Mouse (Mus musculus): ENCODE measurements around the gene Dnaaf3.

The Dnaaf3 gene

DNA sequence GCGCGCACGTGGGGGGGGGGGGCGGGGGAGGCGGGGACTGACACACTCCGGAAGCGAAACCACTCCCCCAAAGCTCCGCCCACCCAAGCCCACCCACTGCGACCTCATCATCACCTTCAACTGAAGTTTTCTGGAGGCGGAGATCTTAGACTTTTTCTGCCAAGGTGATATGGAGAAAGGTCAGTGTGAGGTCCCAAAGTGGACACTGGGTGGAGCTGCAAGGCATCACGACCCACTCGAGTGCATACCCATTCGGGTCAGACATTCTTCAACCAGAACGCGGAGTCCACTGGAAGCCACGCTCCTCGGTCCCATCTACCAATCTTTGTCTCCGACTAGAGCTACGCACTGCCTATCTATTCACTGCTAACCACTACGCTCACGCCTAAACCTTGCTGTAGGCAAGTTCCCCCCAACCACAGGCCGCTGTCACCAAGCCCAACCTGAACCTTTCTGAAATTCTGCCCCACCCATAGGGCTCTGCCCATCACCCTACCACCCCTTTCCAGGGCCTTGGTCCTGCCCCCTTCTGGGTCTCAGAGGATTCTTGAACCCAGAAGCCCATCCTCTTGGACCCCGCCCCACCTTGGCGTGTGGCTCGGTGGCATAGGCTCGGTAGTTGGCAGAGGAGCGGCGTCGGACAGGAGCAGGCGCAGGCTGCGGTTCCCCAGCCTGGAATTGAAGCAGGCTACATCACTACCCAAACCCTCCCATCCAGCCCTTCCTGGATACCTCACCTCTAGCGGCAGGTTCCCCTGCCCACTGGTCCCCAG lies 10.8 kb downstream of the Dnaaf3 start:
- DNase-seq (ENCODE audit: low spot score): peak; percentile 12

DNA sequence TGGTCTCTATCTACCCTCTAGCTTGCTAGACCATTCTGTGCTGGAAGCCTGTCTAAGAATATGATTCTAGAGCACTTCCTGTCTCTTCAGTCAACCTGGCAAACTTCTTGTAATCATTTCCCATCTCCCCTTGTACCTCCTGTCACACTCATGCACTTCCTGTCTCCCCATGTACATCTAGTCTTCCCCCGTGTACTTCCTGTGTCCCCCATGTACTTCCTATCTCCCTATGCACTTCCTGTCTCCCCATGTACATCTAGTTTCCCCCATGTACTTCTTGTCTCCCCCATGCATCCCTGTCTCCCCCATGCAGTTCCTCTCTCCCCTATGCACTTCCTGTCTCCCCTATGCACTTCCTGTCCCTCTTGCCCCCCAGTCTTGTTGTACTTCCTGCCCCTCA lies 13.8 kb downstream of the Dnaaf3 start:
- no peak for DNase-seq (ENCODE audit: low spot score)

DNA sequence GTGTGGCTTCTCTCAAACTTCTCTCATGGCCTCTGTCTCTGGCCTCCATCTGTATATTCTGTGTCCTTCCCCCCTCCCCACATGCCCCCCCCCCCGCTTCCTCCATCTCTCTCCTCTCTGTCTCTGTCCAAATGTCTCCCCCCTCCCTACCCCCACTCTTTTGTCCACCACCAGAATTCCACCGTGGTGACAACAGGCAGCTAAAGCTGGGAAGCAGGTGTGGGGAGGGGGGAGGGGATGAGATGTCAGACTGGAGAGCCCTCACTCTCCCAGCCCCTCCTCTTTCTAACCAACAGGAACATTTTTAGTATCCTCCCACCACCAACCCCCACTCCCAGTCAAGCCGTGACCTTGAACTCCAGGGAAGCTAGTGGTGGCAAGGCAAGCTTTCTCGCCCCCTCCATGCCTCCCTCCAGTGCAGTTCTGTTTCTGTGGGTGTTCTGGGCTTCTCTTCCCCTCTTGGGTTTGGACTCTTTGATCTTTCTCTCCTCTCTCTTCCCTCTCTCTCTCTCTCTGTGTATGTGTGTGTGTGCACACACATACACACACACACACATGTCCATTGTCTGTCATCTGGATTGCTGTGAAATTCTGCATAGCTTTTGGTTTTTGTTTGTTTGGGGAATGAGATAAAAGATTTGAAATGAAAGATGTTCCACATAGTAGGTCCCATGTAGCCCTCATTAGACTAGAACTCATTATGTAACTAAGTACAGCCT lies 15.8 kb downstream of the Dnaaf3 start, which contains the start of gene Tnnt1:
Gene Tnnt1 (minus strand): TSS at position 51 of the 719 bp plus-strand sequence.
- DNase-seq (ENCODE audit: low spot score): peak; percentile 47

DNA sequence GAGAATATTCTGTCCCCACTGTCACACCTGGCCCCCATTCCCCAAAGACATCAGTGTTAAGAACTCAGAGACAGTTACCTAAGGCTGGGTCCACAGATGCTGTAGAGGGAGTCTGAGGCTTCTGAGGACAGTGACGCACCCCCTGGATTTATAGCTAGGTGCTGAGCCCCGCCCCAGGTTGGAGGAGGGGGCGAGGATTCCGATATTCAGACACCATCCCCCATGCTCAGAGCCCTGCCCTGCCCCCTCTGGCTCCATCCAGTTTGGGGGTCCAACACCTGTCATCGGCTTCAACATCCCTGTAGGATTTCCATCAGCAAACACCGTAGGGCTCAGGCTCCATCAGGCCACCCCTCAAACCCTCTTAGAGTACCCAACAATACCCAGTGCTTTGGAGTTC lies 16.4 kb downstream of the Dnaaf3 start:
- peak; percentile 2 for DNase-seq (ENCODE audit: low spot score)

DNA sequence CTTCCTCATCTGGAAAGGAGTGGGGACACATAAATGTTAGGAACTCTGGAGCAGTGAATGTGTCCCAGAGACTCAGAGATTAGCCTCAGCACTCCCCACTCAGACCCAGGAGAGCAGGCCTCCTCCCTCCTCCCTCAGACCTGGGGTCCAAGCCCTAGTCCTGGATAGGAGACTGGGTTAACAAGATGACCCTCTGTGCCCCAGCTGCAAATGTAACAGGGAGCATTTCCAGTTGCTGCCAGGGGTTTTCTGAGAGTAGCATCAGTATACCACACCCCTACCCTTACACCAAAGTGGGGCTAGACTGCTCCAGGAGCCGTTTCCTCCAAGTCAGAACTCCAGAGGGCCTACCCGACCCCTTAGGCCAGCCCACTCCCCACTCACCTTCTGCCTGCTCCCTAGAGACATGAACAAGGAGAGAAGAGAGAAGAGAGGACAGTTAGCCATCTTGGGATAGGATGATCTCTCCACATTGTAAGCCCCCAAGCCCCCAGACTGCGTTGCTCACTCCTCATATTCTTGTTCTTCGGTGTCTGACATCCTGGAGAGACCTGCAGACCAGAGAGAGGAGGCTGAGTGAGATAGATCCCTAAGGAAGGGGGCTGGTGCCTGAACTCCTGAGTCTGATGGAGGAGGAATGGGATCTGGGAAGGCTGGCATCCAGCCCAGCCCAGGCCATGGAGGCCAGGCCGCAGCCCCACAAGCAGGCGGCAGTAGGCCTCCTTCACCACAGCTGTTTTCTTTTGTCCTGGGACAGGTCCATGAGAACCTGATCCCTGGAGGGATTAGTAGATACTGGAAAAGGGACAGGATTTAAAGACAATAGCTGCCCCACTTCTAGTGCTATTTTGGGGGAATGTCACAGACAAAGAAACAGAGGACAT lies 18.2 kb downstream of the Dnaaf3 start:
- DNase-seq (ENCODE audit: low spot score): no peak

DNA sequence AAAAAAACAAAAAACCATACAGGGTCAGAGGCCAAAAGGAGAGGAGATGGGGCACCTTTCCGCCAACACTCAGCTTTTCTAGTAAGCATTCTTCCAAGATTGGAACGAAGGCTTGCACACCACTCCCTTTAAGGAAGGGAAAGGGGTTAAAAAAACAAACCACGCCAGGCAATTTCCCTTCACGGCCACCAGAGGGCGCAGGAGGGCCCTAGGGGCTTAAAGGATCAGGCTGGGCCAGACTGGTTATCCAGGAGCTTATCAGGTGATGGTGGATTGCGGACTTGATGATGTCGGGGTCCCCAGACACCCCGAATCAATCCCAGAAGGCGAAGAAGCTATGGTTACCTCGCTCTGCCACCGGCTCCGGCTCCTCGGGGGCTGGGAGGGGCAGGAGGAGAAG lies 19.0 kb downstream of the Dnaaf3 start:
- no peak for DNase-seq (ENCODE audit: low spot score)

DNA sequence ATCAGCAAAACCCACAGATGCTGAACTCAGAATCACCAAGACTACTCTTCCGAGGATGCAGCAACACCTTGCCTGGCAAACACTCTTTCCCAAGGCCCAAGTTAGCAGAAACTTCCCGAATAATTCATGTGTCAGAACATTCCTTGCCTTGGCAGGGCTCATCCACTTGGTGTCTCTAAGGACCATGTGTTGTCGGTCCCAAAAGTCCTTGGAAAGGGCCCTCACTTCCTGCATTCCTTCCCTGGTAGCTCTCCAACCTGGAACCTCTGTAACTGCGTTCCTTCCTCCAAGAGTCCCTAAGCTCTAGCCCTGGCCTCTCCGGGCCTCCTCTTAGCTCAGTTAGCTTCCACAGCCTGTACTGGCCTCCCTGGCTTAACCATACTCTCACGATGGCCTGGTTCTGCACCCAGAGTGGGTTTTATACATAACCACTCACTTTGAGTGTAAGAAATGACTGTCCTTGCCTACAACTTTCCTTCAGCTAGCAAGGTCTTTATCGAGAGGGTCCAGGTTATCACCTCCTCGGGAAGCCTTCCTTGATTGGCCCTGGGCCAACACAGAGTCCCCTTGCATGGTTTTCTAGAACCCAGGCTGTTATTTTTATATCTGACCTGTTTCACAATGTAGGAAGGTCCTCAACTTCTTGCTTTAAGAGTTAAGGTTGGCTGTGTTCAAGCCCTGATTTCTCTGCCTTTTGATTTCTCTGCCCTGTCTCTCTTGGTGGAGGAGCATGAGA lies 20.6 kb downstream of the Dnaaf3 start:
- no peak for DNase-seq (ENCODE audit: low spot score)

DNA sequence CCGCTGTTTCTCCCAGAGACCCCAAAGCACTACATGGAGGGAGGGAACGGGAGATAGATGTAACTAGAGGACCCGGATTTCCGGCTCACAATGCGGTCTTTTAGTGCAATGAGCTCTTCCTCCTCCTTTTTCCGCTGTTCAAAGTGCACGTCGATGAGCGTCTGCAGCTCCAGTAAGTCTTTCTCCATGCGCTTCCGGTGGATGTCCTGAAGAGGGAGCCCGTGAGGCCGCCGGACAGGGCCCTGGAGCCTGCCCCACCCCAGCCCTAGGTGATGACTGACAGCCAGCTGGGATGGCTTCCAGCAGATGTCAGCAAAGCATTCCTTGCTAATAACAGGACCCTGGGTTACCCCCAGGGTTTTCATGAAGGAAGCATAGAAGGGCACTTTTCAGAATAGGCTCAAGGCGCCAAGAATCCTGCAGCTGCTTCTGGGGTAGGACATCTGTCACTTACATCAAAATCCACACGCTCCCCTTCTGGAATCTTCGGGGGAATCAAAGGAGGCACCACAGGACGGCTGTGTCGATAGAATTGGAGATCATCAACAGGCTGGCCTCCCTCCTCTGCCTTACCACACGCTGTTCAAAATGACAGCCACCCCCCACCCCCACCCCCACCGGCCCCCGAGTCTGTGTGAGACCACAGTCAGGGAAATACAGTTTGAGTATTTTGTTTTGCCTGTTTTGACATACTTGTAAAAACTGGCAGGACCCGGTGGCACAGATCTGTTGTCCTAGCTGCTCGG lies 22.2 kb downstream of the Dnaaf3 start:
- DNase-seq (ENCODE audit: low spot score): peak; percentile 66

DNA sequence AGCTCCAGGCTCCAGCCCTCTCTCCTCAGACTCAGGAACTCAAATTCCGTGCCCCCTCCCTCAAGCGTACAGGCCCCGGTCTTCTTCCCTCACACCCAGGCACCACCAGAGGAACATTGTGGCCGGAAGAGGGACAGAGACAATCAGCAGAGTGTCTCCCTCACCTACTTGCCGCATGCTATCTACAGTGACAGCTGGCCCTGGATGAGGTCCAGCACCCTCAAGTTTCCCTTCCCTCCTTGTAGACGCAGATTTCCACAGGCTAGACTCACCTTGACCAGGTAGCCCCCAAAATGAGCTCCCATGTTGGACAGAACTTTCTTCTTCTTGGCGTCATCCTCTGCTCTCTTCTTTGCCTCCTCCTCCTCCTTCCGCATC lies 23.5 kb downstream of the Dnaaf3 start:
- DNase-seq (ENCODE audit: low spot score): no peak

DNA sequence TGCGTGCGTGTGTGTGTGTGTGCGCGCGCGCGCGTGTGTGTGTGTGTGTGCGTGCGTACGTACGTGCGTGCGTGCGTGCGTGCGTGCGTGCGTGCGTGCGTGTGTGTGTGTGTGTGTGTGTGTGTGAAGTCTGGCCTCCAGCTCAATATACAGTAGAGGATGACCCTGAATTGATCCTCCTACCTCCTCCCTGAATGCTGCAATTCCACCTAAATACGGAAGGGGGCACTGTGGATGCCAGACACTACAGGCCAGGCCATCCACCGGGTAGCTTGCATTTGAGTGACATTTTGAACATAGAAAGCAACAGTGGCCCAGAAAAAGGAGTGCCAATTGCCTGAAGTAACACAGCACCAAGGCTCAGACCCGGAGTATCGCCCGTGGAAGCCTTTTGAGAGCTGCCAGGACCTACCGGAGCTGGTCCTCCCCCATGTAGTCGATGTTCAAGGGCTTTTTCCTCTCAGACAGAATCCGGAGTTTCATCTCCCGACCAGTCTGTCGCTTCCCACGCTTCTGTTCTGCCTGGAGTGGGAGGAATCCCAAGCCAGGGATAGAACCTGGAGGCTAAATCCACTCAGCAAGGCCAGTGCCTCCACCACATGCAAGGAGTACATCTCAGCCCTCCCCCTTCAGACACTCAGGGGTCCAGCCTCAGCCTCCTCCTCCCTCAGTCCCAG lies 24.1 kb downstream of the Dnaaf3 start:
- DNase-seq (ENCODE audit: low spot score): no peak

DNA sequence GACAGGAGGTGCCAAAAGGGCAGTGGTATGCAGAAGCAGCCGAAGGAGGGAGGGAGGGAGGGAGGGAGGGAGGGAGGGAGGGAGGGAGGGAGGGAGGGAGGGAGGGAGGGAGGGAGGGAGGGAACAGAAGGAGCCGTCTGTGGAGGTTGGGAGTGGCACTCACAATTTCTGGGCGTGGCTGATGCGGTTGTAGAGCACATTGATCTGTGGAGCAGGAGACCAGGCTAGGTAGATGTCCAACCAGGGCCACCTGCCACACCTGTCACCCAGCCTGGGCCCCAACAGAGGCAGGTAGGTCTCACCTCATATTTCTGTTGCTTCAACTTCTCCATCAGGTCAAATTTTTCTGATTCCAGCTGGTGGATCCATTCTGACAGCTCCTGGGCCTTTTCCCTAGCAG lies 25.0 kb downstream of the Dnaaf3 start:
- no peak for DNase-seq (ENCODE audit: low spot score)

DNA sequence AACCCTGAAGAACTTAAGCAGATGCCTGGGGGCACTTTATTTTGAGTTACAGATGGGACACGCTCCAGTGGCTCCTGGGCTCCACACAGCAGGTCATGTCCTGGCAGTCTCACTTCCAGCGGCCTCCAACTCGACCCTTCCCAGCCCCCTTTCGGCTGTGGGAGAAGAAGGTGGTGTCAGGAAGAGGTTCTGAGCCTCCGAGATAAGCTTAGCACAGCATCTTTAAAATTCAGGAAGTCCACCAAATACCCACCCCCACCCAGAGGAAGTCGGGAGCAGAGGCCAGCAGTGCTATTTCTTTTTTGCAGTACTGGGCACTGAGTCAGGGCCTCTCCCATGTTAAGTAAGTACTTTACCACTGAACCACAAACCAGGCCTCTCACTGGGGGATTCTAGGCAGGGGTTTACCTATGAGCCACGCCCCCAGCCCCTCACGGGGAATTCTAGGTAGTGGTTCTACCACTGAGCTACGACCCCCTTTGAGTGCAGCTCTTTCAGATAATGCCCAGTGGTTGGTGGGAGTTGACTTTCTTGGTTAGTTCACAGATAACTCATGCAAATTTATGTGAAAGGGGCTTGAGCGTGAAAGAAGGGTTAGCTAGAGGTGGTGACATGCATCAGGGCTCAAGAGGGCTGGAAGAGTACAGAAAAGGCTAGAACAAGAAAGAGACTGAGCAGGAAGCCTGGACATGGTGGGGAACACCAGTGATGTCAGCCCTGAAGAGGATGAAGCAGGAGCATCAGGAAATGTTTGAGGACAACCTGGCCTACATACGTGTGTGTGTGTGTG lies 27.4 kb downstream of the Dnaaf3 start:
- DNase-seq (ENCODE audit: low spot score): no peak

DNA sequence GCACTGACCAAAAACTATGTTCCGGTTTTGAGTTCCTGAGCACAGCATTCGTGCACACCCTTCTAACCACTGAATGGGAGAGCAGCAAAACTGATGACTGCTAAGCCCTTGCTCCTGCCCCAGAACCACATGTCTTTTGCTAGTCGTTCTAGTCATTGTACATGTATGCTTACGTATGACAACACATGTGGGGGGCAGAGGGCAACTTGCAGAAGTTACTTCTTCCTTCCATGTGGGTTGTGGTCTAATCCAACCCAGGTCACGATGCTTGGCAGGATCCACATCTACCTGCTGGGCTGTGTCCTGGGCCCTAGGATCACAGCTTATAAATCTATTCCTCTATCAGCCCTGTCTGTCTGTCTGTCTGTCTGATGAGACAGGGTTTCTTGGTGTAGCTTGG lies 28.4 kb downstream of the Dnaaf3 start:
- DNase-seq (ENCODE audit: low spot score): no peak

DNA sequence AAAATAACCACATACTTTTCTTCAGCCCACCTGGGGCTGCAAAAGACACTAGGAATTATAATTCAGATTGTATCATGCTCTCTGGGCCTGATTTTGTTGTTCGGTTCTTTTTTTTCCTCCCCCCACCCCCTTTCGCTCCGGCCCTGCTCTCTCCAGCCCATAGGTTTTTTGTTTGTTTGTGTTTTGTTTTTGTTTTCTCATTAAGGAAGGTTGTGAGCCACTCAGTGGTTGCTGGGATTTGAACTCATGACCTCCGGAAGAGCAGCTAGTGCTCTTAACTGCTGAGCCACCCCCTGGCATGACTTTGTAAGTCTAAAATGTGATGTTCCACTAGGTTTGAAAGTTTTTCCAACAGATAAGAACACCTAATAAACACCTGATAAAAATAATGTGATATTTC lies 29.2 kb downstream of the Dnaaf3 start:
- DNase-seq (ENCODE audit: low spot score): no peak

DNA sequence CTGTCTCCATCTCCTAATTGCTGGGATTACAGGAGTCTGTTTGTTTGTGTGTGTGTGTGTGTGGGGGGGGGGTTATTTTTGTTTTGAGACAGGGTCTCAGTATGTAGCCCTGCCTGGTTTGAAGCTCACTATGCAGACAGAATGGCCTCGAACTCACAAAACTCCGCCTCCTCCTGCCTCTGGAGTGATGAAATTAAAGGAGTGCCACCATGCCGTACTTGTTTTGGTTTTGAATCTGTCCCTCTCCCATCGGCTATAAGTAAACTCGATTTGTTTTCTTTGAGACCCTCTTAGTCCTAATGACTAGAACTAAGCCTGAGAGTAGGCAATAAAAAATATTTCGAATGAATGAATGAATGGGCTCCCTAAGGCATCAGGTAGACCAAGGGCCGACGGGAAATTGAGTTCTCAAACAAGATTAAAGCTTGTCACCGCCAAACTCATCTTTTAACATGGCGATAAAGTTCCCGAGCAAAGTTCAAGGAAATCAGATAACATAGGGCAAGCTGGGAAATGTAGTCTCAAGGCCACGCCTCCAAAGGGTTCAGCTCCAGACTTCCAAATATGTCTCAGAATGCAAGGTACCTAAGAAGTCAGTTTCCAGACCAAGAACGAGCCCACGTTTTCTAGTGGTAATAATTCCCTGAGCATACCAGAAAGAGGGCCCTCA lies 29.7 kb downstream of the Dnaaf3 start:
- peak; percentile 45 for DNase-seq (ENCODE audit: low spot score)

DNA sequence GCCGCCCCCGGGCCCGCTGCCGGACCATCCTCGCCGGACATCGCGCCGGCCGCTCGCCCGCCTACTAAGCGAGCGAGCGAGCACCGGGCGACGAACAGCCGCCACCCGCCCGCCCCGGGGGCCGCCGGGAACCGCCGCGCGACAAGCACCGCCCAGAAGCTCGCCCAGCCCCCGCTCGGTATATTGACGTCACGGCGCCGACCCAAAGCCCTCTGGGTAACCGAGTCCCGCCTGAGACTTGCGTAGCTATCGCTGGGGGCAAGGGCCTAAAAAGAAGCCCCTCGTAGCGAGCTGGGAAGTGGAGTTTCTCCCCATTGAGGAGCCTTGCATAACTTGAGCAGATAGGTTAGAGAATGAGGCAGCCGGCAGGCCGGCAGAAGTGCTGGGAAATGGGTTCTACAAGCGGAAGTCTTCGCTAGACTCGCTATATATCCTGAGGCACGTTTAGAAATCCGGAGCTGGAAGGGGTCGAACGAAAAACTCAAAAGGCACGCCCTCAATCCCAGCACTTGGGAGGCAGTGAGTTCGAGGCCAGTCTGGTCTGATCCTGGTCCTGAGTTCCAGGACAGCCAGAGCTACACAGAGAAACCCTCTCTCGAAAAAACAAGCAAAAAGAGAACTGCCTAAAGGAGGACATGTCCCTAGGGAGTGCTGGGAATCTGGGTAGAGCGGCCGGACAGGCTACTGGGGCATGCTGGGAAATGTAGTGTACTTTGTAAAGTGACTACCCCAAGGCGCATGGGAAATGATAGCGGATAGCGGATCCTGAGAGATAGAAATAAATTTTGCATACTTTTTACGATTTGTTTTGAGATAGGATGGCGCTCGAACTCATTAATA lies 30.5 kb downstream of the Dnaaf3 start, which contains the start of gene Ppp1r12c:
Gene Ppp1r12c (minus strand): TSS at position 123 of the 840 bp plus-strand sequence.
- DNase-seq (ENCODE audit: low spot score): peak; percentile 95

DNA sequence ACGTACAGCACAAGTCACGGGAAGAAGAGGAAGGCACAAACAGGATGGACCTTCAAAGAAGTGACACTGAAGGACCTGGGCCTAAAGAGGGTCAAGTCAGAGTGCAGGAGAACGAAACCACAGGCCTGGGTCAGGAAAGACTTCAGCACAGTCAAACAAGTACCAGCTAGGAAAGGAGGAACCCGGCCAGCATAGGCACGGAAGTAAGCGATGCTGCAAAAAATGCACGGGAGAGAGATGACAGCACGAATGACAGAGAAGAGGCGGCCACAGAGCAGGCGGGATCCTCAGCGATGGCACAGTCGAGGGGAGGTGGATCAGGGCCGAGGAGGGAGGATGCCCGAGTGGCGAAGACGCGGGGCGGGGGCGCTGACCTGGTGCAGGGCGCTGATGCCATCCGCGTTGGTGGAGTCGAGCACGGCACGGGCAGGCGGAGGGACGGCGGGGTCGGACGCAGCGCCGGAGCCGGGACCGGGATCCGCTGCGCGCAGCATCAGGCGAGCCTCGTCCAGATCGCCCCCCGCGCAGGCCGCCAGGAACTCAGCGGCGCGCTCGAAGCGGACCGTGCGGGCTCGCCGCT lies 31.3 kb downstream of the Dnaaf3 start:
- DNase-seq (ENCODE audit: low spot score): peak; percentile 52

DNA sequence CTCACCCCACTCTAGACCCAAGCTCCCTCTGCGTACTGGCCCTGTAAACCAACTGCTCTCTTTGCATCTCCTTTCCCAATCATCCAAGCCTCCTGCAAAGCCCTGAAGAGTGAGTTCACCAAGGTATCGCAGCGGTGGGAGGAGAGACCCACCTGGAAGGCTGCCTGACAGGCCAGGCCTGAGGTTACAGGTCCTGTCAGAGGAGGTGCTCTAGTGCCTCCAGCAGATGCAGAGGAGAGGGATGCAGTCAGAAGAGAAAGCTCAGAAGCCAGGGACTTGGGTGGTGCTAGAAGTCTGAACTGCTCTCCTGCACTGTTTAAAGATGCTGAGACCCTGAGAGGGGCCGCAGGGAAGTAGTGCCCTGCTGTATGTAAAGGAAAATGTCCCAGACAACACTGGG lies 33.2 kb downstream of the Dnaaf3 start:
- DNase-seq (ENCODE audit: low spot score): no peak

Measured in testis, postnatal 14 days (tissue).